Mouse (Mus musculus) lung, adult 2 months (tissue): ENCODE data around the gene Pip5k1b.

ENCODE experiments used
- CTCF ChIP-seq: fragments of 200-500 bp; IDR thresholded peaks from 2 replicates; pipeline ENCODE4 v1.5.1; 2011; ENCODE audit warnings: mild to moderate bottlenecking, low read length, control low read depth; ENCODE audit not compliant: insufficient read depth
- POLR2A ChIP-seq: fragments of 200-500 bp; IDR thresholded peaks from 2 replicates; pipeline ENCODE4 v1.6.1; 2011; ENCODE audit warnings: low read depth, mild to moderate bottlenecking, control low read depth, low read length, borderline replicate concordance; ENCODE audit errors: extremely low read depth

GRCm38 (mm10) chr19:24576125-24576524 is 20.5 kb upstream of the Pip5k1b start:
- TF ChIP-seq CTCF: no peak
- TF ChIP-seq POLR2A: no peak
